Mouse (Mus musculus): ENCODE results near the gene Myo6. TPM values are rescaled to one million over a fixed set of nuclear protein-coding genes. Genes with fewer than 3 reads are reported as not detected.

The Myo6 gene
- total RNA-seq (2023): 10 to 100 TPM; 26.7 to 28.9 TPM

DNA sequence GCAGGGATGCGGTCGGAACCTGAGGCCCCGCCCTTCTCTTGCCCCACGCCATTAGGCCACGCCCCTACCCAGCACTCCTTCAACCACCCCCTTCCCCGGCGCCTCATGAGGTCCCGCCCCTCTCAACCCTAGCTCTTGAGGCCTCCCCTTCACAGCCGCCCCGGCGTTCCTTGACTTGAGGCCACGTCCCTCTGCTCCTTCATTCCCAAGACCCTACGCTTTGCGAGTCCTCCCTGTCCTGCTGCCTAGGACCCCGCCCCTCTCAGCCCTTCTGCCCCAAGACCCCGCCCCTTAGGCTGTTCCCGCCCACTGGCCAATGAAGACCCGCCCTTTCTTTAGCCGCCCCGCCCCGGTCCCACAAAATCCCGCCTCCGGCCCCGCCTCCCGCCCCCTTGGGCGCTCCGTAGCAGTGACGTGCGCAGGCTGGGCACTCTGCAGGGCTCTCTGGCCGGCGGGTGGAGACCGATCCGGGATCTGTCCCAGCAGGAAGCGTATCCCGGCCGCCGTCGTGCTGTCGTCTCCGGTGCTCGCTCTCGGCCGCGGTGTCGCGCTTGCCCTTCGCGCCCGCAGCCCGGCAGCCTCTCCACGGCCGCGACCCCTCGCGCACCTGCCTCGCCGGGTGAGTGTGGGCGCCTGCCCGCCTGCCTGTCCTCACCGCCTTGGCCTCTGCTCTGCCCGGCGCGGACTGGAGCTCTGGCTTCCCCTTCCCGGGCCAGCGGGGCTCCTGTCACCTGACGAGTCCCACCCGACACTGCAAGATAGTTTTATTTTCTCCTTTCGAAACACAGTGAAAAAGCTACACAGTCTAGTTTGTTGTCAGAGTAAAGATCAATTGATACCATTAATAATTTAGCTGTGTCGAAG, at the start of gene Myo6:
Myo6 (plus strand) TSS at position 421 of the 864 bp plus-strand sequence.

Other genes with a start within 250 kb of the Myo6 start
- gene Filip1, start 152.2 kb upstream of the Myo6 start, total RNA-seq (2023): not detected
- gene Senp6, start 98.1 kb upstream of the Myo6 start, total RNA-seq (2023): 100 to 1,000 TPM; 159 to 177 TPM